Mouse (Mus musculus): Measurements from ENCODE around the gene Socs4.
A peak's percentile ranks its signal among the peaks of the same experiment; 100 is the strongest.
"Not testable (repeated sequence)": the region's sequence is repeated elsewhere in the genome, so short reads cannot be mapped to it uniquely, and the experiment has no call there.

The Socs4 gene

GRCm38 (mm10) chr14:47287021-47287420, 10.3 kb downstream of the Socs4 start:
- DNase-seq (ENCODE audit: low spot score) = no peak

GRCm38 (mm10) chr14:47291772-47292171, 15.0 kb downstream of the Socs4 start:
- DNase-seq (ENCODE audit: low spot score) = no peak

DNA sequence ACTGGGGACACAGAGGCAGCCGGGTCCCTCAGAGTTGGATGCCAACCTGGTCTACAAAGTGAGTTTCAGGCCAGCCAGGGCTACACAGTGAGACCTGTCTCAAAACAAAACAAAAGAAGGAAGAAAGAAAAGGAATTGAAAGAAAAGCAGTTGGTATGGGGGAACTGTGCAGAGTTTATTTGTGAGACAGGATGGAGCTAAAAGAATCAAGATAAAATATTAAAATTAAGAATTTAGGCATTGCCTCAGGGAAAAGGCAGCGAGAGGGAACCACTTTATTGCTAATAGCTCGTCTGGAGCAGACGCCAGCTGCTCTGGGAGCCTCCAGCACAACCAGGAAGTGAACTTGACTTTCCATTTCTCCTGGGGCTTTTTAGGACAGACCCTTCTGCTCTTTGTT, 17.4 kb downstream of the Socs4 start:
- no peak for DNase-seq (ENCODE audit: low spot score)

DNA sequence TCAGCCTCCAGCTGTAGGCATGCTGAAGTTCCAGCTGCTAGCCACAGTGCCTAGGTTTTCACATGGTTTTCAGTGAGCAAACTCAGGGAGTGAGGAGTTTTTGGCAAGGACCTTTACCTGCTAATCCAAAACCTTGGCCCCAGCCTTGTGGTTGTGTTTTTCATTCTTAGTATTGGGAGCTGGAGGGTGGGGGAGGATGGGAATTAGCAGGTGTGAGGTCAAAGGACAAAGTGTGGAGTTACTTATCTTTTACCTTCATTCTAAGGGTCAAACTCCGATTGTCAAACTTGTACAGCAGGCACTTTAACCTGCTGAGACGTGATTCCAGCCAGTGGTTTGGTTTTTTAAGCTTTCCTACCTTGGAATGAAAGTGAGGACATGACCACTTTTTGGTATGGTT, 19.5 kb downstream of the Socs4 start:
- no peak for DNase-seq (ENCODE audit: low spot score)

DNA sequence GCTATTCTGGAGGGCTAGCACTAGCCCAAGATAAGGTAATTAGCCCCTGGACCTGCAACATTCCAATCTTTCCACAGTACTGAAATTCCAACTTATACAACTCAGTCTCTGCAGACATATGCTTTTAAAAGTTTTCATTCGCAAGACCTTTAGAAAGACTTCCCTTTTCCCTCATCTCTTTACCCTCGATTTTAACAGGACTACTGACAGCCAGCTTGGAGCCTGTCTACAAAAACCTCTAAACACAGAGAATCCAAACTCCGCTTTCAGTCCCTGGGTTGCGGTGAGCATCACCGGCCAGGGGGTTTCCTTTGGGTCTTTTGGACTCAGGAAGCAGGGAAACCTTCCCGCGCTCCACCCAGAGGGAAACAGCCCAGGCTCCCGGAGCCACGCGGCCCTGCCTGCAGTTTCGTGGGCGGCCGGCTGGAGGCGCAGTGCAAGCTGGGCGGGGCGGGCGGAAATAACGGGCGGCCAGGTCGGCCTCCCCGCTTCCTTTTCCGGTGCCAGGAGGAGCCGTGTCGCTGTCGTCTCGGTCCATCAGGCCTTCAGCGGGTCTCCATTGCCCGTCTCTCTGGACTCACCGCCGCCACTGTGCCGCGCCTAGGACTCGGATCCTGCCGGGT, 21.2 kb downstream of the Socs4 start, which contains the start of gene Mapk1ip1l:
TSS of gene Mapk1ip1l (plus strand) at position 482 of the 623 bp plus-strand sequence.
- DNase-seq (ENCODE audit: low spot score) = peak; percentile 81

DNA sequence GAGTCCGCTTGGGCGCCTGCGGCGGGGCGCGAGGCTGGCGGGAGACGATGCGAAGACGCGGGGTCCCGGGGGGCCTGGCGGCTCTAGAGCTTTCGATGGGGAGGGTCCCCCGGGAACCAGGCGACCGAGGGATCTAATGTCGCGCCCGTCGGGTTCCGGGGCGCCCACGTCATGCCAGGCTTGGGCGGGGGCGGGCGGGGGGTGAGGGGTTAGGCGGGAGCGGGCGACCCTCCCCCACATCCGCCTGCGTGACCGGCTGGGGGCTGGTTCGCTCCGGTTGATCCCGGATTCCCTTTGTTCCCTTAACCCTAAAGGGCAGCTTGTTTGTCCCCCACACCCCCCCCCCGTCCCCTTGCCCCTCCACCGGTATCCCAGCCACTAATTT, 21.7 kb downstream of the Socs4 start:
- no peak for DNase-seq (ENCODE audit: low spot score)

DNA sequence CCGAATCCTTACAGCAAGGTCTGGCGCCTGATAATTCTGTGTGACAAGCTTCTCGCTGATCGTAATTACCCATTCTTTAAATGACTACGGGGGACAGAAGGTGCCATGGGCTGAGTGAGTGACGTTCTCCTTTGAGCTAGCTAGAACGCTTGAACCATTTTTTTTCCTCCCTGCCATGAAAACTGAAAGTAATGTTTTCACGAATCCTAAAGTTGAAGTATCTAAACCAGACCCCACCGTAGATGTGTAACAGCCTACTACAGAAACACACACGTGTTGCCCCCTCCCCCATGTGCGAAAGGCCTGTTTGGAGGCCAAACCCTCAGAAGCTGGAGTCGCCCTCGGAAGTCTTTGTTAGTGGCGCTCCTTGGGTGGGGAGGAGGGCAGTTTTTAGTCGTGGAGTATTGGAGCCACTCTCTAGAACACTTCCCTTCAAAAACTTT, 22.1 kb downstream of the Socs4 start:
- DNase-seq (ENCODE audit: low spot score) = no peak

- DNase-seq (ENCODE audit: low spot score) = no peak
Observed at GRCm38 (mm10) chr14:47302885-47303680, 26.4 kb downstream of the Socs4 start.

DNA sequence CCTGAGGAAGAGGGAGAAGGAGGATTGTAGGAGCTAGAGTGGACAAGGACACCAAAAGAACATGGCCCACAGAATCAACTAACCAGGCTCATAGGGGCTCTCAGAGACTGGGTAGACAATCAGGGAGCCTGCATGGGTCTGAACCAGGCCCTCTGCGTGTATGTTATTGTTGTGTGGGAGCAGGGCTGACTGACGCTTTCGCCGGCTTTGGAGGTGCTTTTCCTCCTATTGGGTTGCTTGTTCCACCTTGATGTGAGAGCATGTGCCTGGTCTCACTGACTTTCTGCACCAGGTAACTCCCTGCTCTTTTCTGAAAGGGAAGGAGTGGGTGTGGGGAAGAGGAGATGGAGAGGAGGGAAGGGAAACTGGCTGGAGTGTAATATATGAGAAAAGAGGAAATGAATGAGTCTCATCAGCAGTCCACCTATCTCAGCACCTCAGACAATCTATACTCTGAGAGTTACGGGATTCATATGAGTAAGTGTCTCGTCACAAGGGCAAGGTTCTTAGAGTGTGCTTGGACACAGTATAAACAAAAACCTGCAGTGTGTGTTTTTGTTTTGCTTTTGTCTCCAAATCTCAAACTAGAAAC, 28.2 kb downstream of the Socs4 start:
- DNase-seq (ENCODE audit: low spot score) = no peak

- DNase-seq (ENCODE audit: low spot score) = no peak
Observed at GRCm38 (mm10) chr14:47305933-47306332, 29.2 kb downstream of the Socs4 start.

- DNase-seq (ENCODE audit: low spot score) = no peak
Observed at GRCm38 (mm10) chr14:47307669-47308068, 30.9 kb downstream of the Socs4 start.

- DNase-seq (ENCODE audit: low spot score) = no peak
Observed at GRCm38 (mm10) chr14:47309061-47309460, 32.3 kb downstream of the Socs4 start.

DNA sequence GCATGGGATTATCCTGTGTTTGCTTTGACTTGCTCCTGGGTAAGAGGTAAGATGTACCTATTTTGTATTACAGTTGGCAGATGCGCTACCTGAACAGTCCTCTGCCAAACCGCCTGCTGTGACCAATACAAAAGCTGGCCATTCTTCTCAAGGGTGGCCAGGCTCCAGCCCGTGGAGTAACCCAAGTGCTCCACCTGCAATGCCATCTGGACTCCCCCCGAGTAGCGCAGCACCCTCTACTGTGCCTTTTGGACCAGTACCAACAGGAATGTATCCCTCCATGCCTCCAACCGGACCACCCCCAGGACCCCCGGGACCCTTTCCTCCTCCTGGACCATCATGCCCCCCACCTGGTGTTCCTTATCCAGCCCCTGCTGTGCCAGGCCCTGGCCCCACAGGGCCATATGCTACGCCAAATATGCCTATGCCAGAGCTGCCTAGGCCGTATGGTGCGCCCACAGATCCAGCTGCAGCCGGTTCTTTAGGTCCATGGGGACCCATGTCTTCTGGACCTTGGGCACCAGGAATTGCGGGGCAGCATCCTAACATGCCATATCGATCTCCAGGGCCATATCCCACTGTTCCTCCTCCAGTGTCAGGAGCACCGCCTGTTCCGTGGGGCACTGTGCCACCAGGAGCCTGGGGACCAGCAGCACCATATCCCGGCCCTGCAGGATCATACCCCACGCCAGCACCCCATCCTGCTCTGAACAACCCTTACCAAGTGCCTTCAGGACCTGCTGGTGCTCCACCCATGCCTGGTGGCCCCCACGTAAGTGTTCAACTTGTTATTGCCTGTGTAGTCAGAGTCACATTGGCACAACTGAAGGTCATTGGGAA, 33.8 kb downstream of the Socs4 start:
- DNase-seq (ENCODE audit: low spot score) = no peak

DNA sequence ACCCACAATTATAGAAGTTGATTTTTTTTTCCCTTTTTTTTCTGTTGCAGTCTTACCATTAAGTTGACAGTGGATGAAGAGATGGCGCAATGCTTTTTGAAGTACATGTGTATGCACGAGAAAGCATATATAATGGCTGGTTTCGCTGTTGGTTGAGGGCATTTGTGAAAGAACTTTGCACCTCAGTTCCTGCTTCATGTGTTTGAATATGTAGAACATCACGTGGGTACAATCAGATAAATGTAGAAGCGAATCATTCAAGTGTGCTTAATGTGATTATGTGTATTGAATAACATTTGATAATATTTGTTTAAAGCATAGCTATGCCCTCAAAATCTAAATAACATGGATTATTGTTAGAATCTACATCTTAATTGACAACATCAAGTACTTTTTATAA, 42.6 kb downstream of the Socs4 start:
- no peak for DNase-seq (ENCODE audit: low spot score)

DNA sequence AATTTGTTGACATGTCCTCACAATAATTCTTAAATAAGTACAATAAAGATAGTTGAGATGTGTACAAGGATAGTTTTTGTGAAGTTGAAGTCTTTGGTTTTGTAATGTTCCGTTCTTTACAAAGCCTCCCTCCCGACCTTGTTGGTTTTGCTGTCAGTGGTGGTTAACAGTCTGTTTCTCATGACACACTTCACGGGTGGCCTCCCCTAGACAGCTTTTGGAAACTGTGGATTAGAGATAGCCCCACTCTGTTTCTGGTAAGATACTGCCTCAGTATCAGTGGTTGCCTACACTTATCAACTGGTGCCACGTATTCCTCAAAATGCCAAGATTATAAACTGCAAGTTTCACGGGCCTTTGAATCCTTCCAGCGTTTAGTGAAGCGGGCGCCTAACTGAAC, 44.9 kb downstream of the Socs4 start:
- DNase-seq (ENCODE audit: low spot score) = not testable (repeated sequence)

DNA sequence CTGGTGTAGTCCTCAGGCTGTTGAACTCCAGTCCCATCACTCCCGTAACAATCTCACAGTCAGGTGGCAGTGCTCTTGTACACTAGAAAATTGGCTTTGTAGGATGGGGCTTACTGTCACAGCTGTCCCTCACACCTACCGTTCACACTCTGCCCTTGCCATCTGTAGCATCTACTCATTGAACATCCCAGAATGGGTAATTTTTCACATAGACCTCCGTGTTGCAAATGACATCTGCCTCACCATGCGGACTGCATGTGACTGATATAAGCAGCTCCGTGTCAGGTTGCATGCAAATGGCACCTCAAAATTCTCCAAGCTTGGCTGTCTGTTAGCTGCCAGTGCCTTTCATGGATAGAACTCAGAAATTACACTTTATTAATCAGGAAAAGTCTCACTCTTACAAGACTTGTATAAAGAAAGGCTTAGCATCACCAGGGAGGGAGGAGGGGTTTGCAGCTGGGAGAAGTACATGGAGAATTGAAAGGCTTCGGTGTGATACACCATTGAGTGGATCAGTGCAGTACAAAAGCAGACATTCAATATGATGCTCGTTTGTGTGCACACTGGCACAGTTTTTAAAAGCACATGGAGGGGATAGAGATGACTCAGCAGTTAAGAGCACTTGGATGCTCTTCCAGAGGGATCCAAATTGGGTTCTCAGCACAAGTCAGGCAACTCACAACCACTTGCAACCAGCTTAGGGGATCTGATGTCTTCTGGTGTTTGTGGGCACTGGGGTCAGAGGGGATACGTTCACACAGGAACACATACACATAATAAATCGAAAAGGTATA, 49.4 kb downstream of the Socs4 start:
- no peak for DNase-seq (ENCODE audit: low spot score)

DNA sequence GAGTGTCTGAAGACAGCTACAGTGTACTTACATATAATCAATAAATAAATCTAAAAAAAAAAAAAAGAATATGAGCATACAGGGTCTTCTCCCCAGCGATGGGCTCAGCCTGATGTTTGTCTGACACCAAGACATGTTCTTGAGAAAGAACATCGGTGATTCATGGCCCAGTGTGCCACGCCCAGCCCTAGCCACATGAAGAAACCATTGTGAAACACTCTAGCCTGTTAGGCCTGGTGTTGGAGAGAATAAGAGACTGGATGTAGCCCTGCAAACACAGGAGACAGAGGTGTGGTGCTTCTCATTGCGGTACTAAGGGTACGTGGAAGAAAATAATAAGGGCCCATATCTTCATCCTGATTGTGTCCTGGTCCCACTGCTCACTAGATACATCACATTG, 50.6 kb downstream of the Socs4 start:
- no peak for DNase-seq (ENCODE audit: low spot score)

DNA sequence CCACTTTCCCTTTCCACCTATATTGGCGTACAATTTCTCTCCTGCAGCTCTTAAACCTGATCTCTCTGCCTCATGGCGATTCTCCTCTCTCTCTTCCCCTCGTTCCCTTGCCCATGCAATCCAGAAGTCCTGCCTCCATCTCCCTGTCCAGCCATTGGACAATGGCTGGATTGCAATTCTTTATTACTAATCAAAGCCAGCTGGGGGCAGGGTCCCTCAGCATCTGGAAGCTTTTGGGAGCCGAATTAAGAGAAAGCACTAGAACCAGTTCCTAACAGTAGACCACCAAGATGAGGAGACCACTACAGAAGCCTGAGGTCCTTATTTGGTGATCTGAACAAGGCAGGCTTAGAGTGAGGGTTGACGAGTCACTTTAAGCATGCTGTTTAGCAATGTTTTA, 55.2 kb downstream of the Socs4 start:
- DNase-seq (ENCODE audit: low spot score) = no peak

- DNase-seq (ENCODE audit: low spot score) = no peak
Observed at GRCm38 (mm10) chr14:47334819-47335218, 58.1 kb downstream of the Socs4 start.

GRCm38 (mm10) chr14:47335300-47335699, 58.6 kb downstream of the Socs4 start:
- no peak for DNase-seq (ENCODE audit: low spot score)

DNA sequence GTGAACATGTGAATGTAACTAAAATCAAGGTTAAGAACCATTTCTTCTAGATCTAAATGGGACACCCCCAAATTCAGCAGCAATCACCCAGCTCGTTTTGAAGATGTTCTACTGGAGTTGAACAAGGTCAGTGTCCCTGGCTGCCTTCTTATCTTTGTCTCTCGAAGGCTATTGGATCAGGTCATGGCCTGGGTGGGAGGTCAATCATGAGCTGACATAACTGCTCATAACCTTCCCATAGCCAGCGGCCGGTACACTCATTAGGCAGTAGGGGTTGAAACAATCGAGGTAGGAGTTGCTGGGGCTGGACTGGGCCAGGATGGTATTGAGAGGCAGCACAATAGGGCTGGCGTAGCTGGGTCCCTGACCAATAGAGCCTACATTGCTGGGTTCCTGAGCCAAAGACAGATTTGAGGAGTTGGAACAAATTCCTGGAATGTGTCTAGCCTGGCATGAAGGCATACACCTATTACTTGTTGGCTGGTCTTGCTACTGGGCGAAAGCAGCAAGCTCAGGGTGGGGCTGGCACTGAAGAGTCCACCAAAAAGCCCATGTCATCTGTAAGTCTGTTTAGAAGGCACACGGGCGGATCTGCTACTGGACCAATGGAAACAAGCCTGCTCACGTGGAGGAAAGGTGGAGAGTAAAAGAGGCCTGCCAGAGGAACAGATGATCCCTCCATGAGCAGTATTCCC, 63.6 kb downstream of the Socs4 start:
- no peak for DNase-seq (ENCODE audit: low spot score)
